Mouse (Mus musculus) left cerebral cortex, adult 18-20 months (tissue): ENCODE measurements at regions not wholly inside any gene's neighbourhood (a gene's known extent, or its start where the extent isn't known, plus 50 kb on each side); places are given as distances from the start of the nearest gene placed in this dataset.
A peak's percentile ranks its signal among the peaks of the same experiment; 100 is the strongest.

ENCODE experiments used
- DNase-seq, 2 experiments: peaks; one replicate each; pipeline ENCODE4 v3.0.0; 2021 to 2022; ENCODE audit warnings: low spot score in 2 of 2, mixed read lengths in 1 of 2

- DNase-seq, result peak; percentile 19 to 36
Measured at GRCm38 (mm10) chr4:61909409-61909808, 74.4 kb upstream of the Mup5 start.

- no peak for DNase-seq
Measured at GRCm38 (mm10) chr4:61902136-61902535, 67.1 kb upstream of the Mup5 start.

- no peak for DNase-seq
Measured at GRCm38 (mm10) chr4:61898184-61898583, 63.2 kb upstream of the Mup5 start.

- no peak for DNase-seq
Measured at GRCm38 (mm10) chr4:61897176-61897575, 62.1 kb upstream of the Mup5 start.
